Mouse (Mus musculus) testis, adult 2 months (tissue): ENCODE data around the gene Grip1. TPM values are rescaled to one million over a fixed set of nuclear protein-coding genes. Genes with fewer than 3 reads are reported as not detected.

Experiments
- H3K27ac ChIP-seq: fragments of 200-500 bp; 2 replicates; pipeline ENCODE4 v1.5.1; 2012; ENCODE audit warnings: low read depth, low read length; ENCODE audit not compliant: control insufficient read depth, insufficient read depth
- H3K27me3 ChIP-seq: fragments of 200-500 bp; 2 replicates; pipeline ENCODE4 v1.6.1; 2012; ENCODE audit warnings: mild to moderate bottlenecking, low read length, moderate library complexity; ENCODE audit not compliant: control insufficient read depth, insufficient read depth
- H3K36me3 ChIP-seq: fragments of 200-500 bp; 2 replicates; pipeline ENCODE4 v1.6.1; 2012; ENCODE audit warnings: mild to moderate bottlenecking, low read length; ENCODE audit not compliant: control insufficient read depth, insufficient read depth
- H3K4me1 ChIP-seq: fragments of 200-500 bp; 2 replicates; pipeline ENCODE4 v1.6.1; 2012; ENCODE audit warnings: low read length; ENCODE audit not compliant: control insufficient read depth, insufficient read depth
- H3K4me3 ChIP-seq: fragments of 200-500 bp; 2 replicates; pipeline ENCODE4 v1.5.1; 2012; ENCODE audit warnings: low read depth, mild to moderate bottlenecking, low read length, moderate library complexity, mixed read lengths; ENCODE audit not compliant: control insufficient read depth
- CTCF ChIP-seq: fragments of 200-500 bp; IDR thresholded peaks from 2 replicates; pipeline ENCODE4 v1.5.1; 2012; ENCODE audit warnings: low read depth, mild to moderate bottlenecking, inconsistent platforms, low read length, moderate library complexity; ENCODE audit not compliant: control insufficient read depth, insufficient read depth, insufficient replicate concordance
- POLR2A ChIP-seq: fragments of 200-500 bp; IDR thresholded peaks from 2 replicates; pipeline ENCODE4 v1.6.1; 2012; ENCODE audit warnings: low read depth, mild to moderate bottlenecking, inconsistent platforms, low read length, moderate library complexity; ENCODE audit not compliant: control insufficient read depth
- polyA plus RNA-seq: library from polyadenylated mRNA; depleted of rRNA; stranded (reverse); fragments of >200 nt; gene quantifications from 2 replicates; pipeline ENCODE4 v1.2.3, GENCODE M21; 2012

Grip1 gene
- polyA plus RNA-seq, 1 experiment, result 84.3 TPM

GRCm38 (mm10) chr10:120066319-120066718 is 612.7 kb downstream of the Grip1 start:
- no peaks in the 10 kb centered on the region for H3K27me3 ChIP-seq
- no peaks in the 10 kb centered on the region for H3K36me3 ChIP-seq
- no peak overlapping the region for H3K4me3 ChIP-seq
- TF ChIP-seq POLR2A, result no peak
- no peak for TF ChIP-seq CTCF
- H3K4me1 ChIP-seq, result no peaks in the 10 kb centered on the region; the same call in 1 of the 2 replicates
- H3K27ac ChIP-seq, result no peak overlapping the region

GRCm38 (mm10) chr10:120077850-120078249 is 624.2 kb downstream of the Grip1 start:
- Histone ChIP-seq H3K4me3 (no peak overlapping the region), H3K4me1 (no peaks in the 10 kb centered on the region), H3K27me3 (no peaks in the 10 kb centered on the region), H3K36me3 (no peaks in the 10 kb centered on the region), H3K27ac (no peak overlapping the region)
- TF ChIP-seq POLR2A (no peak), CTCF (no peak)

GRCm38 (mm10) chr10:120092548-120092947 is 638.9 kb downstream of the Grip1 start:
- Histone ChIP-seq H3K4me1 (no peaks in the 10 kb centered on the region), H3K27ac (no peak overlapping the region), H3K36me3 (no peaks in the 10 kb centered on the region), H3K27me3 (no peaks in the 10 kb centered on the region), H3K4me3 (no peak overlapping the region)
- no peak for TF ChIP-seq POLR2A
- no peak for TF ChIP-seq CTCF

GRCm38 (mm10) chr10:120095136-120095535 is 641.5 kb downstream of the Grip1 start:
- no peak overlapping the region for H3K4me3 ChIP-seq
- no peak overlapping the region for H3K27ac ChIP-seq
- TF ChIP-seq POLR2A, result no peak
- no peak for TF ChIP-seq CTCF
- H3K36me3 ChIP-seq, result no peaks in the 10 kb centered on the region
- H3K4me1 ChIP-seq, result no peaks in the 10 kb centered on the region
- H3K27me3 ChIP-seq, result no peaks in the 10 kb centered on the region

- H3K27me3 ChIP-seq, result no peaks in the 10 kb centered on the region
- TF ChIP-seq POLR2A (no peak), CTCF (no peak)
- H3K4me3 ChIP-seq, result no peak overlapping the region
- H3K4me1 ChIP-seq, result no peaks in the 10 kb centered on the region
- no peaks in the 10 kb centered on the region for H3K36me3 ChIP-seq
- no peak overlapping the region for H3K27ac ChIP-seq
These were observed 642.1 kb downstream of the Grip1 start for GRCm38 (mm10) chr10:120095716-120096115.

GRCm38 (mm10) chr10:120097564-120097963 is 643.9 kb downstream of the Grip1 start:
- Histone ChIP-seq H3K36me3 (no peaks in the 10 kb centered on the region), H3K4me1 (no peaks in the 10 kb centered on the region), H3K4me3 (no peak overlapping the region), H3K27ac (no peak overlapping the region), H3K27me3 (no peaks in the 10 kb centered on the region)
- TF ChIP-seq POLR2A (no peak), CTCF (no peak)

GRCm38 (mm10) chr10:120100806-120101205 is 647.2 kb downstream of the Grip1 start:
- H3K27ac ChIP-seq, result no peak overlapping the region
- H3K4me1 ChIP-seq, result no peaks in the 10 kb centered on the region
- no peaks in the 10 kb centered on the region for H3K27me3 ChIP-seq
- no peak overlapping the region for H3K4me3 ChIP-seq
- no peaks in the 10 kb centered on the region for H3K36me3 ChIP-seq
- TF ChIP-seq CTCF (no peak), POLR2A (no peak)

- Histone ChIP-seq H3K4me3 (no peak overlapping the region), H3K36me3 (no peaks in the 10 kb centered on the region), H3K27ac (no peak overlapping the region), H3K27me3 (no peaks in the 10 kb centered on the region), H3K4me1 (no peaks in the 10 kb centered on the region)
- TF ChIP-seq CTCF, result no peak
- no peak for TF ChIP-seq POLR2A
These were observed 658.2 kb downstream of the Grip1 start for GRCm38 (mm10) chr10:120111691-120112319.
